Mouse (Mus musculus): ENCODE data around the gene Slc29a2. TPM values are rescaled to one million over a fixed set of nuclear protein-coding genes. Genes with fewer than 3 reads are reported as not detected.

The Slc29a2 gene
- polyA plus RNA-seq (2011; ENCODE audit: insufficient read length, low read depth, missing spikeins), result 6.0 and 8.0 TPM in 2 replicates

DNA sequence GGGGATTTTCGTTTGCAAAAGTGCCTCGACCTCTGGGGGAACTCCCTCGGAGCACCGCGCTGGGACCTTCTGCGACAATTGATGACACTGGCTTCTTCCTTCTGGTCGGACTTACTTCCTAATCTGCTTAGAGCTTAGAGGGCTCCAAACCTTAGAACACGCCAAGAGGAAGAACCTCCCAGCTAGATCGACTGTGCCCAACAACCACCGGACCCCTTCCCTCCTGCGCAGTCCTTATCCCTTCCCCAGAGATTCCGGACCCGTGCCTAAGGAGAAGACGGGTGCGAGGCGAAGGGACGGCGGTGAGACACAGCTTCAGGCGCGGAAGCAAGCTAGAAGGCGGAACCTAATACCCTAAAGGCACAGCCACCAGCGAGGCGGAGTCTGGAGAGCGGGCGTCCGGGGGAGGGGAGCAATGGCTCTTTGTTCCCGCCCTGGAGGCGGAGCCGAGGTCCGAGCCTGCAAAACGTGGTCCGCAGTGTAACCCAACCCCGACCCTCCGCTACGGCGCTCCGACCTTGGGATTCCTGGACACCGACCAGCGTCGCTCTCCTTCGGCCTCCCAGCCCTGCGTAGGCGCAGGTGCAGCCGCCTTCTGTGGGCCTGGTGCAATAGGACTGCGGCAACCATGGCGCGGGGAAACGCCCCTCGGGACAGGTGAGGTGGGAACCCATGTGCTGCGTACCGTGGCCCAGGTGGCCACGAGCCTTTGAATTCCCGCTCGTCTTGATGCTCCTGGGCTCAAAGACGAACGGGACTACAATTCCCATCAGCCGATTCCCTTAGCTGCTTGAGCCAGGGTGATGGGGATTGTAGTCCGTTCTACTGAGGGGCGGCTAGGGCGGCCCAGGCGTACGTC is at the start of gene Slc29a2:
TSS of gene Slc29a2 (plus strand) at position 240 of the 859 bp plus-strand sequence.
- H3K4me1 ChIP-seq (ENCODE audit: control insufficient read depth, insufficient read depth, low read length), result peaks cover 9% of the 10 kb centered on the region; the same call in 1 of the 2 replicates
- H3K4me3 ChIP-seq (ENCODE audit: insufficient read depth, low read length), result peak within 1 kb of the TSS; percentile 69
- H3K27ac ChIP-seq (ENCODE audit: insufficient read depth, low read length), result peak within 1 kb of the TSS; percentile 27; the same call in 1 of the 2 replicates
- TF ChIP-seq POLR2A (IDR thresholded peaks at IDR 0.05; ENCODE audit: low read depth, low read length) (peak; percentile 97), CTCF (IDR thresholded peaks at IDR 0.05; ENCODE audit: borderline replicate concordance, insufficient read depth, low read length) (no peak)

DNA sequence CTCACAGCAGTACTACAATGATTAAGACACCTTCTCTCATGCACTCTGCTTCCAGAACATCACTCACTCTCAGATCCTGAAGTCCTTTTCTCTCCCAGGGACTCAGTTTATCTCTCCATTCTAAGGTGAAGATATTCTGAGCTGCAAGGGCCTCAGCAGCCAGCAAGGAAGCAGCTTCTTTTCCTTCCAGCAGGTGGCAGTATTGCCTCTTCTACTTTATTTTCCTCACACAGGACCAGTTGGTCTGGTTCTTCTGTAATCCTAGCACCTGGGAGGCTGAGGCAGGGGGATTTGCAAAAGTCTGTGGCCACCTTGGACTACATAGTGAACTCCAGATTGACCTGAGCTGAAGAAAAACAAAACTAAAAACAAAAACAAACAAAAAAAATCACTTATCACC is 41.9 kb upstream of the Slc29a2 start:
- Histone ChIP-seq H3K27ac (ENCODE audit: insufficient read depth, low read length) (no peak overlapping the region), H3K4me3 (ENCODE audit: insufficient read depth, low read length) (no peak overlapping the region), H3K4me1 (ENCODE audit: control insufficient read depth, insufficient read depth, low read length) (no peaks in the 10 kb centered on the region)
- TF ChIP-seq CTCF (IDR thresholded peaks at IDR 0.05; ENCODE audit: borderline replicate concordance, insufficient read depth, low read length), result peak; percentile 32; the same call in 1 of the 2 replicates
- TF ChIP-seq POLR2A (IDR thresholded peaks at IDR 0.05; ENCODE audit: low read depth, low read length), result no peak

DNA sequence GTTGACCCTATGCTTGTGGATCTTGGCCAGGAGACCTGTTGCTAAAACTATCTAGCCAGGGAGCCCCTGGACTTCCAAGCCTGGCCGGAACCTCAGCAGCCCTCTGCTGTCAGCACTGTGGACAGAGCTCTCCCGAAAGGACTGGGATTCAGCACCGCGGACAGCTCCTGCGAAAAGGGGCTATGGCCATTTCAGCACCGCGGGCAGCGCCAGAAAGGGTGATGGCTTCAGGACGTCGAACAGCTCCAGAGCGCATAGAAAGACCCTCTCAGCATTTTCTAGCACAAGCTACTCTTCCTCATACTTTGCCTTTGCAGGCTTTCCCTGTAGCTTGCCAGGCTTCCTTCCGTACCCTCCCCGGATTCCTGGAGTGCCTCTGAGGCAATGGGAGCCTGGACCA is 34.6 kb upstream of the Slc29a2 start:
- TF ChIP-seq CTCF (IDR thresholded peaks at IDR 0.05; ENCODE audit: borderline replicate concordance, insufficient read depth, low read length) (peak; percentile 54; the same call in 1 of the 2 replicates), POLR2A (IDR thresholded peaks at IDR 0.05; ENCODE audit: low read depth, low read length) (no peak)
- peaks cover 11% of the 10 kb centered on the region for H3K4me1 ChIP-seq (ENCODE audit: control insufficient read depth, insufficient read depth, low read length)
- H3K4me3 ChIP-seq (ENCODE audit: insufficient read depth, low read length), result no peak overlapping the region
- no peak overlapping the region for H3K27ac ChIP-seq (ENCODE audit: insufficient read depth, low read length)

DNA sequence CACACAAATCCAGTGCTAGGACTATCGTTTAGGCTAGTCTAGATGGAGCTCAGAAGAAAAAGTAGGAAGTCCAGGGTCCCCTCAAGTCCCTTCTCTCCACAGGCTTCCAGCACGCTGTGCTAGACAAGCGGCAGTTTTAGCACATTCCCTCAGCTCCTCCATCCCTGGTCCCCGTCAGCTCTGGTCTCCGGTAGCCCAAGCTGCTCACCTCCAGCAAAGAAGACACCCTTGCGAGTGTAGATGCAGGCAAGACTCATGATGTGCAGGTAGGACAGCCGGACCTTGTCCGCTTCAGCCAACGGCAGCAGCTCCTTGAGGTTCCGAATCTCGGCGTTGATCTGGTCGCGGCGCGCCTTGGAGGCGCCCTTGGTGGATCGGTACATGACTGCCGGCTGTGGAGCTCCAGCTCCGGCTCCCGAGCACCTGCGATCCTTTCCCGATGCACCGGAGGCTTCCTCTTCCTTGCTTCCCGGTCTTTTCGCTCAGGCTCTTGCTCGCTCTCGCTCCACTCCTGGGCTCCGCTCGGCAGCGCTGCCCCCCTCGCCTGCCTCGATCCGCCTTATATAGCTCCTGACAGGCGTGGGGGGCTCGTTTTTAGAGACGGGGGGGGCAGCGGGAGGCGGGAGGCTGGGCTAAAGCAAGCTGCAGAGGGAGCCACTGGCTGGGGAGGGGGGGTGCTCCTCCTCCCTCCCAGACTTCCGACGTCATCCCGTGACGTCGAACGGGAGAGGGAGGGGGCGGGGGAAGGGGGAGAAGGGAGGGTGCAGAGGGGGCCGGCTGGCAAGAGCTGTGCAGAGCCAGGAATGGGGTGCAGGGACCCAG is 34.0 kb upstream of the Slc29a2 start:
- TF ChIP-seq POLR2A (IDR thresholded peaks at IDR 0.05; ENCODE audit: low read depth, low read length) (no peak), CTCF (IDR thresholded peaks at IDR 0.05; ENCODE audit: borderline replicate concordance, insufficient read depth, low read length) (no peak)
- Histone ChIP-seq H3K4me1 (ENCODE audit: control insufficient read depth, insufficient read depth, low read length) (peaks cover 14% of the 10 kb centered on the region), H3K27ac (ENCODE audit: insufficient read depth, low read length) (no peak overlapping the region), H3K4me3 (ENCODE audit: insufficient read depth, low read length) (no peak overlapping the region)

DNA sequence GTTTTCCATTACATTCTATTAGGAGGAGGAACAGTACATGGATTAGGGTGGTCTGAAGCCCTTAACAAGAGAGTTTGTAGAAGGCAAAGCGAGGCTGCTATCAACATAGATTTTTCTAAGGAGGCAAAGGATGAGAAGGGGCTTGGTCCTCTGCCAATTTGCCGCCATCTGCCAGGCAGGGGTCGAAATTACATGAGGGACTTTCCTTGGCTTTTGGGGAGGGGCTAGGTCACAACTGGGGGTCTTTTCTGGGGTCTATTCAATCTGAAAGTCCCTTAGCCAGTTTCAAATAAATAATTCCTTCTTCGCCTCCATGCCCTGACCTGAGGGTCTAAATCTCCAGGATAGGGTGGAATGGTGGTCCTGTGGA is 33.4 kb upstream of the Slc29a2 start, which contains the start of gene Npas4:
TSS of gene Npas4 (minus strand) at position 61 of the 370 bp plus-strand sequence.
- H3K4me3 ChIP-seq (ENCODE audit: insufficient read depth, low read length), result no peak within 1 kb of the TSS
- TF ChIP-seq CTCF (IDR thresholded peaks at IDR 0.05; ENCODE audit: borderline replicate concordance, insufficient read depth, low read length) (no peak), POLR2A (IDR thresholded peaks at IDR 0.05; ENCODE audit: low read depth, low read length) (no peak)
- no peak within 1 kb of the TSS for H3K27ac ChIP-seq (ENCODE audit: insufficient read depth, low read length)
- H3K4me1 ChIP-seq (ENCODE audit: control insufficient read depth, insufficient read depth, low read length), result peaks cover 14% of the 10 kb centered on the region

DNA sequence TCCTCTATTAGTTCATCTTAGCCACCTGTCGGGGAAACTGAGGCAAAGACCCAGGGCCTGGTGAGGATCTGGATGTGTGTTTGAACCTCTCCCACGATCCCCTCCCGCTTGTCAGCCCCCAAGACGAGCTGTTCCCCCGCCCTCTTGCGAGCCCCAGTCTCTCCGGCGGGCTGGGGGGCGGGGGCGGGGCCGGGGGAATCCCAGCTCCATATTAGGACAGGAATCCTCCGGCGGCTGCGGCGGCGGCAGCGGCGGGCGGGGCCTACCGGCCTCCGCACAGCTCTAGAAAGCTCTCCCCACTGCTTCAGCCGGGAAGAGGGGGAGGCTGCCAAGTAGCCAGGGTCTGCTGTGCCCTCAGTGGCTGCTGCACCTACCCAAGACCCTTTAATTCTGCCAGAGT is 32.9 kb upstream of the Slc29a2 start:
- H3K4me3 ChIP-seq (ENCODE audit: insufficient read depth, low read length), result no peak overlapping the region
- H3K4me1 ChIP-seq (ENCODE audit: control insufficient read depth, insufficient read depth, low read length), result peaks cover 14% of the 10 kb centered on the region
- H3K27ac ChIP-seq (ENCODE audit: insufficient read depth, low read length), result no peak overlapping the region
- TF ChIP-seq POLR2A (IDR thresholded peaks at IDR 0.05; ENCODE audit: low read depth, low read length) (no peak), CTCF (IDR thresholded peaks at IDR 0.05; ENCODE audit: borderline replicate concordance, insufficient read depth, low read length) (no peak)

DNA sequence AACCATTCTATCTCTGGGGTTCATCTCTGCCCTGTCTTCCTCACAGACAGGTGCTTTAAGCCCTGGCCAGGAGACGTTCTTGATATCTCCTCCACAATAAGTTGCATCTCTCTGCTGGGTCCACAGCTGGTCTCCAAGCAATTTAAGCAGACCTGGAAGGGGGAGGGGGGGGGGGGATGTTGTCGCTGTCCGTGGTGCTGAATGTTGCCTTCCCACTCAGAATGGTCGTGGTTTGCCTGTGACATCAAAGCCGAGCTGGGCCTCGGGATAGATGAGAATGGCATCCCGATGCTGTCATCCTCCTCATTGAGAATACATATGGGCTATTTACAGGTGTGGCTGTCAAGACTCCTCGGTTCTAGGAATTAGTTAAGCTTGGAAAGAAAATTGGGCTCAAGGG is 31.3 kb upstream of the Slc29a2 start:
- H3K27ac ChIP-seq (ENCODE audit: insufficient read depth, low read length), result peak overlapping the region; percentile 66
- TF ChIP-seq CTCF (IDR thresholded peaks at IDR 0.05; ENCODE audit: borderline replicate concordance, insufficient read depth, low read length), result no peak
- no peak for TF ChIP-seq POLR2A (IDR thresholded peaks at IDR 0.05; ENCODE audit: low read depth, low read length)
- H3K4me1 ChIP-seq (ENCODE audit: control insufficient read depth, insufficient read depth, low read length), result peaks cover 14% of the 10 kb centered on the region
- H3K4me3 ChIP-seq (ENCODE audit: insufficient read depth, low read length), result no peak overlapping the region

DNA sequence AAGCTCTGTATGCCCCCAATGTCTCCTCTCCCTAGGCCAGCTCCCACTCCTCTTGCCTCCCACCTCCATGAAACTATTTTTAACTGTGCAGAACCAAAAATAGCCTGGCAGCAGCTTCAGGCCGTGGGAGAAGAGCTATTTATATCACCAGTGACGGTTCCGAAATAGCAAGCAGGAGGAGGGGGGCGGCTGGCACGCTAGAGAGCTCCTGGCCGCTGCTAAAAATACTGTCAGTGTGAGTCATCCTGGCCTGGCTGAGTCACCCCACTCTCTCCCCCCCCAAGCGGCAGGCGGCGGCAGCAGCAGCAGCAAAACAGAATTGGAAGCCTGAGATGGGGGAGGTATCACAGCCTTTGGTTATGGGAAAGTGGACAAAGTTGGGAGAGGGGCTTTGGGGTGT is 30.8 kb upstream of the Slc29a2 start:
- no peak for TF ChIP-seq POLR2A (IDR thresholded peaks at IDR 0.05; ENCODE audit: low read depth, low read length)
- no peak for TF ChIP-seq CTCF (IDR thresholded peaks at IDR 0.05; ENCODE audit: borderline replicate concordance, insufficient read depth, low read length)
- H3K27ac ChIP-seq (ENCODE audit: insufficient read depth, low read length), result peak overlapping the region; percentile 66
- peaks cover 14% of the 10 kb centered on the region for H3K4me1 ChIP-seq (ENCODE audit: control insufficient read depth, insufficient read depth, low read length)

DNA sequence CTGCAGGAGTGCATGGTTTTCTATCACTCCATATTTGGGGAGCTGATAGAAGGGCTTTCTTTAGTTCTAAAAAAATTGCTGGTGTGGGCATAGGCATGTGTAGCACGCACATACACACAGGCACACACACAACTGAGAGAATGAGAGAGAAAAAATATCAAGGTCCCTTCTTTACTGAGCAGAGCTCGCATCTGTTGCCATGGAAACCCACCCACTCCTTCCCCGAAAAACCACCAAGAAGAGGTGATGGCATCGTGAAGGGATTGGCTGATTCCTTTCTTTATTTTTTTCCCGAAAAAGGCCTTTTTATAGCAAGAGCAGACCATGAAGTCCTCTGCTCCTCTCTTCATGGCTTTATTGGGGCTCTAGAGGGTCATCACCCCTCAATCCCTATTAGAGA is 29.6 kb upstream of the Slc29a2 start:
- no peak for TF ChIP-seq POLR2A (IDR thresholded peaks at IDR 0.05; ENCODE audit: low read depth, low read length)
- TF ChIP-seq CTCF (IDR thresholded peaks at IDR 0.05; ENCODE audit: borderline replicate concordance, insufficient read depth, low read length), result no peak
- H3K27ac ChIP-seq (ENCODE audit: insufficient read depth, low read length), result peak overlapping the region; percentile 30; the same call in 1 of the 2 replicates
- H3K4me1 ChIP-seq (ENCODE audit: control insufficient read depth, insufficient read depth, low read length), result peaks cover 14% of the 10 kb centered on the region

More for the DNA sequence above, 30.8 kb upstream of the Slc29a2 start:
- H3K4me3 ChIP-seq (ENCODE audit: insufficient read depth, low read length), result no peak overlapping the region

More for the DNA sequence above, 29.6 kb upstream of the Slc29a2 start:
- H3K4me3 ChIP-seq (ENCODE audit: insufficient read depth, low read length), result no peak overlapping the region
